Mouse (Mus musculus) spleen, adult 12 weeks (tissue): ENCODE results near the gene Inhbc.
"Not testable (repeated sequence)": the region's sequence is repeated elsewhere in the genome, so short reads cannot be mapped to it uniquely, and the experiment has no call there.

Experiments used
- DNase-seq: peaks from one replicate; pipeline ENCODE4 v3.0.0; 2022; ENCODE audit warnings: low spot score

The Inhbc gene

GRCm38 (mm10) chr10:127326017-127326801 lies 44.0 kb downstream of the Inhbc start:
- no peak for DNase-seq

DNA sequence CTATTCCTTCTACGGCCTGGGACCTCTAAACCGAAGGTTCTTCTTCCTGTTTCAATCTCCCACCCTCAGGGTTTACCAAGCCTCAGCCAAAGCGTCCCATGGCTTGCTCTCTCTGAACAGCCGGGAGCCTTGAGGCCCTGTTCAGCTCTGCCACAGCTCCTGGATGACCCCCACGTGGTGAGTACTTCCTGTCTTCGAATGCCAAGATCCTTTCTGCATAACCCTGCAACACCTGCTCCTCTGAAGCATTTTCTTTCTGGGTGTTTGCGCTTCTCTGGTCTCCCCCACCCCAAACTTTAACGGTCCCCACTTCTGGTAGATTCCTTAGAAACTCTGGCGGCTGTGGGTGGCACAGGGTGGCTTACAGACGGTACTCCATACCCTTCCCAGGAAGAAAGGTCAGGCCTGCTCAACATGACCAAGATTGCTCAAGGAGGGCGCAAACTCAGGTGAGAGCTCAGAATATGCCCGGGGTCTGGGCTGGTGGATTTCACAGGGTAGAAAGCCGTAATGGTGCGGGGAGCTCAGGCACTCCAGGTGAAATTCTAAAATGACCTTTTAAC lies 44.7 kb downstream of the Inhbc start:
- DNase-seq, result no peak

DNA sequence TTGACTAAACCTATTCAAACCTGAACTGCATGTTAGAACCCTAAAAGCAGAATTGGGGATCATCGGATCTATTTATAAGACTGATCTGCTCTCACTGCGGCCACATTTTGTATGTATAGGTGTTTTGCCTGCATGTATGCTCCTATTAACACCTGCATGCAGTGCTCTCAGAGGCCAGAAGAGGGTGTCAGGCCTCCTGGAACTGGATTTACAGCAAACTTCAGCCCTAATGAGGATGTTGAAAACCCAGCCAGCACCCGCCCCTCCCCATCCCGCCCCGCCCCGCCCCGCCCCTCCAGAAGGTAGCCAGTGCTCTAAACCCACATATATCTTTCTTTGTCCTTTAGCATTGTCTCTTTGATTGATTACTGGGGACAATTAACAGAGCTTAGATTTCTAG lies 45.7 kb downstream of the Inhbc start:
- peak; percentile 65 for DNase-seq

DNA sequence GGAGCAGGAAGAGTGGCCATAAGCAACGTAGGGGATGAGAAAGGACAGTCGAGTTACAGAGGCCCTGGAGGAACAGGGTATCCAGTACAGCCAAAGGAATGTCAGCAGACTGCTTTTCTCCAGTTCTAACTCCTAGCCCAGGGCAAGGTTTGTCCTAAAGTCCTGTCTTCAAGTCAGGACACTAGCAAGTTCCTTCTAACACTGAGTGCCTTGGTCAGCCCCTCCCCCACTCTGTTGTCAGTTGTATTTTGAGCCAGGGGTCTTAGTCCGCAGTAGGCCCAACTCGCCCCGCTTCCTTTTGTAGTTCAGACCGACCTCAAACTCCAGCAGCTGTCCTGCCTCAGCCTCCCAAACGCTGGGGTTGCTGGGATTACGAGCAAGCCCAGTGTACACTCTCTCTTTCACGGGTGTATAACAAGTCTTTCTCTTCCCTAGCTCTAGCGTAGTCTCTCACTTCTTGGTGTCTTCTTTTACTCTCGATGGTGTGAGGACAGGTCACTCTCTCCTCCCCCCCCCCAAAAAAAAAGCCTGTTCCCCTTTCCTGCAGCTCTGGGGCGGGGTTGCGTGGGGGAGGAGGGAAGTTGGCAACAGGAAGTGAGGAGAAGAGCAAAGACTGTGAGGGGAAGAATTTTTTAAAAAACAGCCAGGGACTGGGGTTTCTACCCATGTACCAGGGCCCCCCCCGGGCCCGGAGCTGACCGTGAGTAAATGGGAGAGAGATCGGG lies 46.9 kb downstream of the Inhbc start:
- no peak for DNase-seq

- DNase-seq, result no peak
Observed at GRCm38 (mm10) chr10:127322669-127323068, 47.6 kb downstream of the Inhbc start.

- DNase-seq, result no peak
Observed at GRCm38 (mm10) chr10:127322178-127322577, 48.1 kb downstream of the Inhbc start.

DNA sequence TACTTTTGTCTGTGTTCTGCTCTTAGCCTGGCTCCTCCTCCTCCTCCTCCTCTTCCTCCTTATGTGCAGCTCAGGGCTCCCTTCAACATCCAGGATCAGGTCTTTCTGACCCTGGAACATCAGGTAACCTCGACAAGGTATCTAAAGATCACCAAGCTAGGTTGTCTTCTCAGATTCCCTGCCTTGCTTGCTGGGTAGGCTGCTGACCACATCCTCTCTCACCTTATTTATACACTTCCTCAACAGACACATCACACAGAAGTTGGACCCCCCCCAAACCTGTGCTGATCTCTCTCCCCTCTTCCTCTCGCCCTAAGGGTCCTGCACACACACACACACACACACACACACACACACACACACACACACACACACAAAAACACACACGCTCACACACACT lies 48.6 kb downstream of the Inhbc start, which contains the start of gene Arhgap9:
Arhgap9 (plus strand) TSS at position 344 of the 400 bp plus-strand sequence.
- no peak for DNase-seq

DNA sequence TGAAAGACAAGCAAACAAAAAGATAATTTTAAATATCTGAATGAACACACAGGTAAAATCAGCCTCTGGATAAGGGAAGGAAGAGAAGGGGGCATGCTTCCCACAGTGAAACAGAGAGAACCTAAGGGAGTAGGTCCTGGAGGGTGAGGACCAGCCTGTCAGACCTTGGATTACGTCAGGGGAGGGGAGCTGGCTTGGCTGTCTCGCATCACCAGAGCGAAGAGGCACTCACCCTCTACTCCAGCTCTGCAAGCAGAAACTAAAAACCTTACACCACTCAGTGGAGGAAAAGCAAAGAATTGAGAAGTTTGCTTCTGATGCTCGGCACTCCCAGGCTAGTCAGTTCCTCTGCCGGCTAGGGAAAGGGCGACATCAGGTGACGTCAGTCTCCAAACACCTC lies 50.3 kb downstream of the Inhbc start:
- DNase-seq, result no peak

DNA sequence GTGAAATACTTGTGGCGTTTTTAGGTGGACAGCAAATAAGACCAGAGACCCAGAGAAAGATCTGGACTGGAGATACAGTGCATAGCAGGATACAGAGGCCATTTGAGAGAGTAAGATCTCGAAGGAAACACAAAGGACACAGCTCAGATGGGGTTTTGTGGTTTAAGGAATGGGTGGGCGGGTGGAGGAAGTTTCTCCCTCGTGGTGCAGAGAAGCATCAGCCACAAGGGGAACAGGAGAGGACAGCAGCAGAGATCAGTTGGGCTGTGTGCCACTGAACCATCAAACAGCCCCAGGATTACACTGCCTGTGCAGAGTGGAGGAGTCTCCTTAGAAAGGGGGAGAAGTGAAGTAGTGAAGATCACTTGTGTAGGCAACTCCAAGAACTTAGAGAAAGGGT lies 52.2 kb downstream of the Inhbc start:
- DNase-seq, result no peak

GRCm38 (mm10) chr10:127317277-127317676 lies 53.0 kb downstream of the Inhbc start:
- no peak for DNase-seq

DNA sequence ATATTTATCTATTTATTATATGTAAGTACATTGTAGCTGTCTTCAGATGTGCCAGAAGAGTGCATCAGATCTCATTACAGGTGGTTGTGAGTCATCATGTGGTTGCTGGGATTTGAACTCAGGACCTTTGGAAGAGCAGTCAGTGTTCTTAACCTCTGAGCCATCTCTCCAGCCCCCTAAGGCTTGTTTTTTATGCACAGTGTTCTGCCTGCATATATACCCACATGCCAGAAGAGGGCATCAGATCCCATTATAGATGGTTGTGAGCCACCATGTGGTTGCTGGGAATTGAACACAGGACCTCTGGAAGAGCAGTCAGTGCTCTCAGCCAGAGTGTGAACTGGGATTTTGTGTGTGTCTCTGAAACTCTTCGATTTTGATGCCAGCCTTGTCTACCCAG lies 55.3 kb downstream of the Inhbc start:
- not testable (repeated sequence) for DNase-seq

- DNase-seq, result not testable (repeated sequence)
Observed at GRCm38 (mm10) chr10:127313516-127313915, 56.7 kb downstream of the Inhbc start.

DNA sequence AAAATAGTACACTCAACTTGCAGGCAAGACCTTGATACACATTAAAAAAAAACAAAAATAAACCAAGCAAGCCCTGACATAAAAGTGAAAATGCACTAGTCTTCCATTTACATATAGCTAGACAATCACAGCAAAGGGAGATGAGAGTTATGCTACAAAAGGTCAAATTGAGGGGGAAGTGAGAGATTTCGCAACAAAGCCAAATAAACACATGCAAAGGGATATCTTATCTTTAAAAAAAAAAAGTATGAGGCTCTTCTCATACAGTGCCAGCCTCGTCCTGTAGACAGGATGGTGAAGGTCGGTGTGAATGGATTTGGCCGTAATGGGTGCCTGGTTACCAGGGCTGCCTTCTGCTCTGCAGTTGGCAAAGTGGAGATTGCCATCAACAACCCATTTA lies 57.4 kb downstream of the Inhbc start:
- DNase-seq, result no peak

GRCm38 (mm10) chr10:127312356-127312676 lies 57.9 kb downstream of the Inhbc start:
- peak; percentile 78 for DNase-seq

DNA sequence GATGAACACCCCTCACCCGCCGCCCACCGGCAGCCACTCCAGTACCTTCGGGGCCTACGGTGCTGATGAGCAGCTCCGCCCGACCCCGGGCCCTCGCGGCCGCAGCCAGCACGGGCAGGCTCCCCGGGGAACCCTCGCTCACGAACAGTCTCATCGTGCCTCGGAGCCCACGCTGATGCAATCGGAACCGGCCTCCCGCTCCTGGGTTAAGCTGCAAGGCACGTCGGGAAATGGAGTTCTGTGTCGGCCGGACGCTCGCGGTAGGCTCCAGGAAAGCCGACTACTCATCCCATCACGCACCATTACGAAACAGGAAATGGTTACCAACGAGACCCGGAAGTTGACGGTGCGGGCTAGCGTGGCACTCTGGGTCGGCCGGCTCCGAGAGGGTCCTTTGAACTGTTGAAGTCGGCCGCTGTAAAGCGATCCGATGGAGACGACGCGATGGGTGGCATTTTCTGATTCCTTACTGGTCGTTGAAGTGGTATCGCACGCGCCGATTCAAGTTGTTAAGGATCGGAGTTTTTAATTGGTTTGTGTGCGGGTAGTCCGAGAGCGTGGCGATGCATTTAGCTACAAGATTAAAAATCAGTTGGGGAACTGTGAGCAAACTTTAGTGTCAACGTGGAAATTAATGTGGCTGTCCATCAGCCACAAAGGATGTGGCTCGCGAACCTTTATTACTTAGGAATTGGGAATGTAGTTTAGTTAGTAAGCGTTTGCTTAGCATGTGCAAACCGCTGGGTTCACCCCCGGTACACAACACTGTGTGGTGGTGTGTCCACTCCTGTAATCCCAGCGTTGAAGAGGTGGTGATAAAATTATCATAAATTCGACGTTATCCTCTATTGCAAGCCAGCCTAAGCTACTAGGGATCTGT lies 58.5 kb downstream of the Inhbc start, which contains the start of gene Mars:
Mars (minus strand) TSS at position 311 of the 880 bp plus-strand sequence.
- peak; percentile 87 for DNase-seq

DNA sequence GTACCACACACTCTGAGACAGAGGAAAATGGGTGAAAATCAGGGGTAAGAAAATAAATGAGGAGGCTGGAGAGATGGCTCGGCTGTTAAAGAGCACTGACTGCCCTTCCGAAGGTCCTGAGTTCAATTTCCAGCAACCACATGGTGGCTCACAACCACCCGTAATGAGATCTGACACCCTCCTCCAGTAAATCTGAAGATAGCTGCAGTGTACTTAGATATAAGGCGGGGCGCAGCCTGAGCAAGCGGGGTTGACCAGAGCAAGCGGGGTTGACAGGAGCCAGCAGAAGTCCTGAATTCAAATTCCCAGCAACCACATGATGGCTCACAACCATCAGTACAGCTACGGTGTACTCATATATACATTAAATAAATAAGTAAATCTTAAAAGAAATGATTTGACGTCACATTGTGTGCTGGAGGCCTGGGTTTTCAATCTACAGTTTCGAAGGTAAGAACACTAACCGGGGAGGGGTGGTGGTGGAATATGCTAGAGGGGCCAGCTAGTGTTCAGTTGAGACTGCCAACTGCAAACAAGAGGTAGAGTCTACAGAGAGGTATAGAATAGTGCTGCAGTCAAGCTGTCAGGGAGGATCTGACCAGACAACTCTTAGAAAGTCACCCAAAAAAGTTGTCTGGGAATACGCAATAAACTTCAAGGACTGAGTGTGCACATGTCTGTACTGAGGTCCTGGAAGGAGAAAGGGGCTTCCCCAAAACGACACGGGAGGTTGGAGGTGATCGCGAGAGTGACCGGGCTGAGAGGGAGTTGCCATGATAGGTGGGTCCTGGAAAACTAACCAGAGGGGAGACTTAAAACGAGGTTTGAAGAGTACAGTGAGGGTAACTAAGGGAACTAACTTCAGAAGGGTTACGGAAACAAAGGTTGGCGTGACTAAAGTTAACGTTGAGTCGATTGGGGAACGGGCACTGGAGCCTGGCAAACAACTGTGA lies 59.4 kb downstream of the Inhbc start:
- no peak for DNase-seq

DNA sequence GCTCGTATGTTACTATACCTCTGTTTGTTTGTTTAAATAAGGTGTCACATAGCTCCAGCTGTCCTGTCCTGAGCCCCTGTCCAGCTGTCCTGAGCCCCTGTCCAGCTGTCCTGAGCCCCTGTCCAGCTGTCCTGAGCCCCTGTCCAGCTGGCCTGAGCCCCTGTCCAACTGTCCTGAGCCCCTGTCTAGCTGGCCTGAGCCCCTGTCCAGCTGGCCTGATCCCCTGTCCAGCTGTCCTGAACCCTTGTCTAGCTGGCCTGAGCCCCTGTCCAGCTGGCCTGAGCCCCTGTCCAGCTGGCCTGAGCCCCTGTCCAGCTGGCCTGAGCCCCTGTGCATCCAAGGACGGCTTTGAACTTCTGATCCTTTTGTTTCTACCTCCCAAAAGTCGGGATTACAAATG lies 61.1 kb downstream of the Inhbc start:
- not testable (repeated sequence) for DNase-seq
